Mouse (Mus musculus) intestine, embryonic 16.5 days (tissue): Measurements from ENCODE around the gene L1td1. TPM values are rescaled to one million over a fixed set of nuclear protein-coding genes. Genes with fewer than 3 reads are reported as not detected.
"Not testable (repeated sequence)": the region's sequence is repeated elsewhere in the genome, so short reads cannot be mapped to it uniquely, and the experiment has no call there.

Experiments
- ATAC-seq: fragments of 200-750 bp; cut with Nextera tagmentation; 2 replicates; pipeline ENCODE4 v1.8.0; 2017; ENCODE audit warnings: moderate TSS enrichment, moderate library complexity
- H3K27ac ChIP-seq: fragments of 300-500 bp; sonication (generic); 2 replicates; pipeline ENCODE4 v1.5.1; 2014; ENCODE audit warnings: mild to moderate bottlenecking, low read length
- H3K27me3 ChIP-seq: fragments of 300-500 bp; sonication (generic); replicated peaks from 2 replicates; pipeline ENCODE4 v1.6.1; 2014; ENCODE audit warnings: low read length, control low read depth, mixed read lengths; ENCODE audit not compliant: control insufficient read depth, insufficient read depth
- H3K36me3 ChIP-seq: fragments of 300-500 bp; sonication (generic); 2 replicates; pipeline ENCODE4 v1.6.1; 2014; ENCODE audit warnings: low read length, control low read depth; ENCODE audit not compliant: control insufficient read depth, insufficient read depth
- H3K4me1 ChIP-seq: fragments of 300-500 bp; sonication (generic); 2 replicates; pipeline ENCODE4 v1.6.1; 2014; ENCODE audit warnings: low read length, control low read depth, mixed read lengths; ENCODE audit not compliant: control insufficient read depth, insufficient read depth
- H3K4me2 ChIP-seq: fragments of 300-500 bp; sonication (generic); 2 replicates; pipeline ENCODE4 v1.6.1; 2014; ENCODE audit warnings: low read depth, low read length, control low read depth
- H3K4me3 ChIP-seq: fragments of 300-500 bp; sonication (generic); 2 replicates; pipeline ENCODE4 v1.5.1; 2014; ENCODE audit warnings: mild to moderate bottlenecking, low read length
- H3K9ac ChIP-seq: fragments of 300-500 bp; sonication (generic); 2 replicates; pipeline ENCODE4 v1.6.1; 2014; ENCODE audit warnings: low read depth, low read length
- H3K9me3 ChIP-seq: fragments of 300-500 bp; sonication (generic); 2 replicates; pipeline ENCODE4 v1.6.1; 2016; ENCODE audit warnings: low read length, control low read depth; ENCODE audit not compliant: control insufficient read depth
- WGBS: fragments of 180-500 bp; shearing (Covaris S2); extraction: QIAGEN DNeasy Blood & Tissue Kit; methylation state at CpG from one replicate; pipeline ENCODE4 v1.1.7; 2014; 5-methylcytosine and 5-hydroxymethylcytosine counted together
- polyA plus RNA-seq: library from polyadenylated mRNA; unstranded; fragments of >200 nt; fragmentation: Nextera tagmentation; extraction: Ambion mirVana; gene quantifications from 2 replicates; pipeline ENCODE4 v1.2.1, GENCODE M21; 2015

The L1td1 gene
- polyA plus RNA-seq, 1 experiment from 2014 or later: 0.10 TPM

DNA sequence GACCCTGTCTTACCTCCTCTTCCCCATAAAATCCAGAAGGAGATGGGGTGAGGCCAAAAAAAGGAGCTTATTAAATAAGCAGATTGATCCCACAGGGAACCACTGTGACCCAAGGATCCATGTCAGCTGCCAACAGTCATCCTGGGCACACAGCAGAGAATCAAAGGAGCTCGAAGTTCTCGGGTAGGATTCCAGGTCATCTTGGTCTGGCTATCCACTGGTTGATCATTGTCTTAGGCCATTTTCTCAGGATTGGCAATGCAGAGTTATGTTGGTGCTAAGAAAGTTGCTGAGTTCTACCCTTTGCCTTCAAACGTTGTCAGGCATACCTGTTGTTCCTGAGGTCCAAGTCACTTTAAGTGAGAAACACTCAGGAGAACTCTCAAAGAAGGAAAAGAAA is 26.4 kb upstream of the L1td1 start:
- Histone ChIP-seq H3K4me2 (no peak overlapping the region), H3K4me3 (no peak overlapping the region), H3K9me3 (no peaks in the 10 kb centered on the region), H3K4me1 (no peaks in the 10 kb centered on the region), H3K9ac (no peak overlapping the region), H3K36me3 (0 out of 2 replicates have a peak, but pooled peaks cover 3% of the 10 kb centered on the region), H3K27me3 (no peaks in the 10 kb centered on the region), H3K27ac (no peak overlapping the region)
- WGBS: 88% methylated on average over 3 of the region's 3 CpGs
- no peak for ATAC-seq

DNA sequence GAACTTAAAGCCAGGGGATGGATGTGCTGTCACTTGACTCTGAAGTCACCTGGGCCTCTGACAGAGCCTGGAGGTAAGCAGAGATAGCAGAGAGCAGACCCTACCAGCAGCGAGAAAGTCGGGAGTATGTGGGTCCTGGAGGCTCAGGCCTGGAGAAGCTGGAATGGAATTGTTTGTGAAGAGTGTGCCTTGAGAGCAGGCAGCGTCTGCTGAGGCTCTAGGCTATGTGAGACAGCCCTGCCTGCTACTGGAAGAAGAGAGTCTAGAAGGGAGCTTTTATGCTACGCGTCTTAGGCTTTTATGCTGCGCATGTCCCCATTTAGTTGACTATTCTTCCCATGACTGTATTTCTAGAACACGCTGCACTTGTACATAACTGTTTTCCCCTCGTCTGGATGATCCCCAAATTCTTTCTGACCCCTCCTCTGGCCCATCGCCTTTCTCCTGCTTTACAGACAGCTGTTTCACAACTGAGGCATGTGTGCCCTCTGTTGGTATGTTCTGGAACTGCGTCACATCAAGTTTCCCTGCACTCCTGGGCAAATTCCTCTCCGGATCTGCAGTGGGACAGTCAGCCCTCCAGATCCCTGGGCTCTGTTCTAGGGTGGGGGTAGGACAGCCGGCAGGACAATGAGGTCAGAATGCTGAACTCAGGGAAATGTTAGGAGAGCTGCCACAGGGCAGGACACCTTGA is 24.2 kb upstream of the L1td1 start:
- H3K9ac ChIP-seq: no peak overlapping the region
- peak; percentile 70 for ATAC-seq
- 24% methylated on average over 12 of the region's 12 CpGs for WGBS

GRCm38 (mm10) chr4:98710891-98711290 is 15.6 kb upstream of the L1td1 start:
- Histone ChIP-seq H3K27ac (no peak overlapping the region), H3K4me1 (no peaks in the 10 kb centered on the region), H3K27me3 (no peaks in the 10 kb centered on the region), H3K4me3 (no peak overlapping the region), H3K9ac (no peak overlapping the region), H3K4me2 (no peak overlapping the region), H3K9me3 (no peaks in the 10 kb centered on the region), H3K36me3 (no peaks in the 10 kb centered on the region)
- 92% methylated on average over 8 of the region's 8 CpGs for WGBS
- no peak for ATAC-seq

More for the DNA sequence above, 24.2 kb upstream of the L1td1 start:
- H3K9me3 ChIP-seq: no peaks in the 10 kb centered on the region
- H3K36me3 ChIP-seq: 0 out of 2 replicates have a peak, but pooled peaks cover 3% of the 10 kb centered on the region
- no peak overlapping the region for H3K4me3 ChIP-seq
- H3K4me2 ChIP-seq: no peak overlapping the region
- H3K27ac ChIP-seq: no peak overlapping the region
- no peaks in the 10 kb centered on the region for H3K4me1 ChIP-seq
- no peaks in the 10 kb centered on the region for H3K27me3 ChIP-seq

GRCm38 (mm10) chr4:98717735-98718546 is 8.6 kb upstream of the L1td1 start:
- H3K36me3 ChIP-seq: no peaks in the 10 kb centered on the region
- WGBS: 81% methylated on average over 17 of the region's 17 CpGs
- ATAC-seq: no peak

GRCm38 (mm10) chr4:98718547-98718917 is 8.0 kb upstream of the L1td1 start:
- no peak overlapping the region for H3K4me2 ChIP-seq
- H3K27me3 ChIP-seq: no peaks in the 10 kb centered on the region
- no peak overlapping the region for H3K4me3 ChIP-seq
- H3K4me1 ChIP-seq: no peaks in the 10 kb centered on the region
- no peak for ATAC-seq
- no peak overlapping the region for H3K27ac ChIP-seq
- WGBS: 85% methylated on average over 10 of the region's 10 CpGs
- no peaks in the 10 kb centered on the region for H3K36me3 ChIP-seq
- H3K9ac ChIP-seq: no peak overlapping the region
- H3K9me3 ChIP-seq: no peaks in the 10 kb centered on the region

More at GRCm38 (mm10) chr4:98717735-98718546, 8.6 kb upstream of the L1td1 start:
- Histone ChIP-seq H3K4me3 (no peak overlapping the region), H3K4me2 (no peak overlapping the region), H3K9ac (no peak overlapping the region), H3K27me3 (no peaks in the 10 kb centered on the region), H3K4me1 (no peaks in the 10 kb centered on the region), H3K9me3 (no peaks in the 10 kb centered on the region), H3K27ac (no peak overlapping the region)

- Histone ChIP-seq H3K4me2 (no peak overlapping the region), H3K27ac (no peak overlapping the region), H3K27me3 (0 out of 2 replicates have a peak, but pooled peaks cover 4% of the 10 kb centered on the region), H3K9ac (no peak overlapping the region), H3K9me3 (no peaks in the 10 kb centered on the region), H3K4me3 (no peak overlapping the region), H3K4me1 (peaks cover 6% of the 10 kb centered on the region; the same call in 1 of the 2 replicates), H3K36me3 (no peaks in the 10 kb centered on the region)
- WGBS: 15% methylated on average over 8 of the region's 8 CpGs
- no peak for ATAC-seq
Observed at GRCm38 (mm10) chr4:98722454-98722853, 4.1 kb upstream of the L1td1 start.

DNA sequence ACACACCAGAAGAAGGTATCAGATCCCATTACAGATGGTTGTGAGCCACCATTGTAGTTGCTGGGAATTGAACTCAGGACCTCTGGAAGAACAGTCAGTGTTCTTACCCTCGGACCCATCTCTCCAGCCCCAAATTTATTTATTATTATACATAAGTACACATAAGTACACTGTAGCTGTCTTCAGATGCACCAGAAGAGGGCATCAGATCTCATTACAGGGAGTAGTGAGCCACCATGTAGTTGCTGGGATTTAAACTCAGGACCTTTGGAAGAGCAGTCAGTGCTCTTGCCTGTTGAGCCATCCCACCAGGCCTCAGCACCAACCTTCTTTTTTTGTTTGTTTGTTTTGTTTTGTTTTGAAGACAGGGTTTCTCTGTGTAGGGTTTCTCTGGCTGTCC is 1.9 kb upstream of the L1td1 start:
- whole genome bisulfite sequencing: 93% methylated on average over 1 of the region's 1 CpGs
- H3K4me1 ChIP-seq: peaks cover 11% of the 10 kb centered on the region
- not testable (repeated sequence) for H3K4me2 ChIP-seq, H3K27ac ChIP-seq, H3K4me3 ChIP-seq, H3K9me3 ChIP-seq, H3K9ac ChIP-seq, H3K36me3 ChIP-seq, ATAC-seq, H3K27me3 ChIP-seq

- no peak overlapping the region for H3K27ac ChIP-seq
- 0 out of 2 replicates have a peak, but pooled peaks cover 4% of the 10 kb centered on the region for H3K27me3 ChIP-seq
- H3K4me2 ChIP-seq: no peak overlapping the region
- no peaks in the 10 kb centered on the region for H3K36me3 ChIP-seq
- WGBS: 38% methylated on average over 4 of the region's 4 CpGs
- peaks cover 11% of the 10 kb centered on the region for H3K4me1 ChIP-seq
- 0 out of 2 replicates have a peak, but pooled peaks have one; percentile 29 for ATAC-seq
- H3K9me3 ChIP-seq: no peaks in the 10 kb centered on the region
- H3K9ac ChIP-seq: no peak overlapping the region
- no peak overlapping the region for H3K4me3 ChIP-seq
Observed at GRCm38 (mm10) chr4:98725439-98725838, 1.1 kb upstream of the L1td1 start.

GRCm38 (mm10) chr4:98727295-98727958 is 893 bp downstream of the L1td1 start:
- no peak for ATAC-seq
- 0 out of 2 replicates have a peak, but pooled peaks cover 4% of the 10 kb centered on the region for H3K27me3 ChIP-seq
- H3K9me3 ChIP-seq: no peaks in the 10 kb centered on the region
- 0 out of 2 replicates have a peak overlapping the region, but pooled peaks have one; percentile 41 for H3K9ac ChIP-seq
- peak overlapping the region; percentile 28 for H3K4me3 ChIP-seq
- H3K27ac ChIP-seq: no peak overlapping the region
- WGBS: 13% methylated on average over 21 of the region's 21 CpGs
- H3K4me2 ChIP-seq: peak overlapping the region; percentile 54
- H3K4me1 ChIP-seq: peaks cover 11% of the 10 kb centered on the region
- H3K36me3 ChIP-seq: no peaks in the 10 kb centered on the region
